In the genomic region with DNA sequence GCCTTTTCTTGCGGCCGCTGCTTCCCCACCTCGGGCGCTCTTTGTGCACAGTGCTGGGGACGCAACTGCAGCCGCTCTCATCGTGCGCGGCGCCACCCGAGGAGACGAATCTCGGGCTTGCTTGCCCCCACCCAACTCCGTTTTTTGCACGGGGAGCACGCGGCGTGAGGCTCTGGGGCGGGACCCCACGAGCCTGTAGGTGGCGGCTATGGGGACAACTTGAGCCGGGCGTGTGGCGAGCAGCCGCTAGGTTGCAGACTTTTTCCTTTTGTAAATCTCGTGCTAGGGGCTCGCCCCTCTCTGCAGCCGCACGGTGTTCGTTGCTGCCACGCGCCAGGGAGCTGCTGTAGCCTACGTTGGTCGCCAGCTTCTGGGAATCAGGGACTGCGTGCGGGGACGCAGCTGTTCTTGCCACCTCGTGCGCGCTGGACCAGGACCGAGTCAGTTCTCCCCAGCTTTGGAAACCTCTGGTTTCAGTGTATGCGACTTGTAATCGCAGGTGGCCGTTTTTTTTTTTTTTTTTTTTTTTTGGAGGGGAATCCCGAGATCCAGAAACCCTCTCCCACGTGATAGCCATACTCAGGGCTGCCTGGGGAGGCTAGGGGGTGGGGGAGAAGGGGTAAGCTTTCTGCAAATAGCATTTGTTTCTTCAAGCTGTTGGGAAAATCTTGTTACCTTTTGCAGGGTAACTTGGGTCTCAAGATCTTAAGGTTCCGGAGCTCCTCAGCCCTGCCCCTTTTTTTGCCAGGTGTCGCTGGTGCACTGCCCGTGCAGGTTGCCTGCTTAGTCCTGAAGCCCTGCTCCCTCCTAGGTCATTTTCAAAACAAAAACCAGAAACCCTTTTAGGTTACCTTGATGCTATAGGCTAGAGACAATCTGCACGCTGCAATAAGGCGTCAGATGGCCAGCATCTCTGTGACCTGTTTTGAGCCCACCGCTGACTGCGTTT, we compare ENCODE assay signal across 8 mouse cellular contexts. TPM values are rescaled to one million over a fixed set of nuclear protein-coding genes. Genes with fewer than 3 reads are reported as not detected.
A peak's percentile ranks its signal among the peaks of the same experiment; 100 is the strongest.
DNase-seq lines count a peak whose midpoint lies in the region; ATAC-seq and TF ChIP-seq lines count a peak whose summit lies in the region.

No protein-coding gene starts in this region.

- peak overlapping the region; percentile 78 for H3K4me3 ChIP-seq in hindbrain, postnatal 0 days (ENCODE audit: low read length)

- no peak for ATAC-seq in CD4-positive, CD25-positive, alpha-beta regulatory T cell, adult 4 months
- peak; percentile 81 for ATAC-seq in hindbrain, postnatal 0 days
- peak; percentile 59 for ATAC-seq in megakaryocyte progenitor cell, adult 5-6 weeks (replicated peaks; ENCODE audit: poor library complexity)

- intact Hi-C loops in left cerebral cortex, postnatal 4 days (cut with DNase I): loop anchor here (5.0 to 10.0 kb wide), 2 partner anchors 276 to 361 kb away; no protein-coding TSS in a partner anchor

- H3K9me3 ChIP-seq in hindbrain, postnatal 0 days (ENCODE audit: low read length): no peaks in the 10 kb centered on the region

- H3K27ac ChIP-seq in hindbrain, postnatal 0 days: peak overlapping the region; percentile 76

- peak overlapping the region; percentile 98 for H3K4me2 ChIP-seq in hindbrain, postnatal 0 days (ENCODE audit: low read depth, low read length)

- peak; percentile 40 for DNase-seq in CD4-positive, CD25-positive, alpha-beta regulatory T cell, adult 2 months (ENCODE audit: low read depth, low spot score)
- DNase-seq in cerebellum, postnatal 25 days: peak; percentile 15 to 25
- DNase-seq in frontal cortex, postnatal 36 days (ENCODE audit: low spot score in 2 of 2): peak; percentile 44 to 49
- peak; percentile 87 for DNase-seq in hindbrain, postnatal 0 days (ENCODE audit: low spot score)
- DNase-seq in left cerebral cortex, postnatal 4 days: peak; percentile 78
- peak; percentile 67 for DNase-seq in right cerebral cortex, postnatal 4 days

- peaks cover 8% of the 10 kb centered on the region; the same call in 1 of the 2 replicates for H3K4me1 ChIP-seq in hindbrain, postnatal 0 days (ENCODE audit: insufficient read depth, low read length)

- no peaks in the 10 kb centered on the region for H3K27me3 ChIP-seq in hindbrain, postnatal 0 days (ENCODE audit: insufficient read depth, low read length)

- peak; percentile 73 for TF ChIP-seq CTCF in hindbrain, postnatal 0 days (IDR thresholded peaks at IDR 0.05; ENCODE audit: low read depth)

- WGBS in hindbrain, postnatal 0 days: under 1% methylated on average over 53 of the region's 53 CpGs

- H3K36me3 ChIP-seq in hindbrain, postnatal 0 days (ENCODE audit: insufficient read depth, low read length): no peaks in the 10 kb centered on the region

- peak overlapping the region; percentile 71 for H3K9ac ChIP-seq in hindbrain, postnatal 0 days (replicated peaks; ENCODE audit: low read length)

RNA-seq across cellular contexts. Expression of a gene that starts 1.1 kb away (rescaled TPM):
- 1 to 10 TPM in 1 of 2 experiments, under 1 TPM in 1; 0.50 to 1.8 TPM for polyA plus RNA-seq in CD4-positive, CD25-positive, alpha-beta regulatory T cell, adult 4 months (2017; shearing (Covaris generic))
- total RNA-seq in hindbrain, postnatal 0 days (2014; rRNA removed): 48.0 and 58.1 TPM in 2 replicates
- 31.2 and 31.8 TPM in 2 replicates for polyA plus RNA-seq in hindbrain, postnatal 0 days (2015; fragmentation: Nextera tagmentation; extraction: Ambion mirVana)
- 10 to 100 TPM; 62.5 to 64.1 TPM for total RNA-seq in left cerebral cortex, postnatal 4 days (2021)
- total RNA-seq in megakaryocyte progenitor cell, adult 5-6 weeks (2015): 170 and 204 TPM in 2 replicates
- total RNA-seq in megakaryocyte progenitor cell, adult 5-6 weeks (2017): 88.1 and 106 TPM in 2 replicates

Comparison
In these comparisons a context has a peak if more than half of its experiments do, and no peak if none do; other contexts are left out.
1. DNase-seq: peak in every context shown above with its lines; median percentile 87 in hindbrain, postnatal 0 days; 78 in left cerebral cortex, postnatal 4 days; 67 in right cerebral cortex, postnatal 4 days; 46 in frontal cortex, postnatal 36 days; 40 in CD4-positive, CD25-positive, alpha-beta regulatory T cell, adult 2 months; 20 in cerebellum, postnatal 25 days.